Mouse (Mus musculus): ENCODE measurements at regions not wholly inside any gene's neighbourhood (a gene's known extent, or its start where the extent isn't known, plus 50 kb on each side); places are given as distances from the start of the nearest gene placed in this dataset.

GRCm38 (mm10) chr12:30510861-30511260 is 73.4 kb upstream of the Tmem18 start:
- DNase-seq, result no peak

GRCm38 (mm10) chr12:30483370-30483769 is 100.9 kb upstream of the Tmem18 start:
- no peak for DNase-seq

- no peak for DNase-seq
Measured at GRCm38 (mm10) chr12:30473473-30473815, 100.3 kb upstream of the Sntg2 start.

- no peak for DNase-seq
Measured at GRCm38 (mm10) chr12:30472743-30473472, 99.7 kb upstream of the Sntg2 start.

- DNase-seq, result no peak
Measured at GRCm38 (mm10) chr12:30467186-30467585, 94.0 kb upstream of the Sntg2 start.

GRCm38 (mm10) chr12:30450614-30451013 is 77.4 kb upstream of the Sntg2 start:
- DNase-seq, result peak; percentile 10

- no peak for DNase-seq
Measured at GRCm38 (mm10) chr12:30434892-30435291, 61.7 kb upstream of the Sntg2 start.

GRCm38 (mm10) chr12:30432861-30433260 is 59.7 kb upstream of the Sntg2 start:
- no peak for DNase-seq

GRCm38 (mm10) chr12:30430641-30431040 is 57.5 kb upstream of the Sntg2 start:
- no peak for DNase-seq

- no peak for DNase-seq
Measured at GRCm38 (mm10) chr12:30425301-30425700, 52.1 kb upstream of the Sntg2 start.

All from retina, postnatal 1 day (tissue).